Mouse (Mus musculus) left cerebral cortex, adult 18-20 months (tissue): ENCODE measurements at regions not wholly inside any gene's neighbourhood (a gene's known extent, or its start where the extent isn't known, plus 50 kb on each side); places are given as distances from the start of the nearest gene placed in this dataset.

Experiments
- DNase-seq, 2 experiments: peaks; one replicate each; pipeline ENCODE4 v3.0.0; 2021 to 2022; ENCODE audit warnings: low spot score in 2 of 2, mixed read lengths in 1 of 2

DNA sequence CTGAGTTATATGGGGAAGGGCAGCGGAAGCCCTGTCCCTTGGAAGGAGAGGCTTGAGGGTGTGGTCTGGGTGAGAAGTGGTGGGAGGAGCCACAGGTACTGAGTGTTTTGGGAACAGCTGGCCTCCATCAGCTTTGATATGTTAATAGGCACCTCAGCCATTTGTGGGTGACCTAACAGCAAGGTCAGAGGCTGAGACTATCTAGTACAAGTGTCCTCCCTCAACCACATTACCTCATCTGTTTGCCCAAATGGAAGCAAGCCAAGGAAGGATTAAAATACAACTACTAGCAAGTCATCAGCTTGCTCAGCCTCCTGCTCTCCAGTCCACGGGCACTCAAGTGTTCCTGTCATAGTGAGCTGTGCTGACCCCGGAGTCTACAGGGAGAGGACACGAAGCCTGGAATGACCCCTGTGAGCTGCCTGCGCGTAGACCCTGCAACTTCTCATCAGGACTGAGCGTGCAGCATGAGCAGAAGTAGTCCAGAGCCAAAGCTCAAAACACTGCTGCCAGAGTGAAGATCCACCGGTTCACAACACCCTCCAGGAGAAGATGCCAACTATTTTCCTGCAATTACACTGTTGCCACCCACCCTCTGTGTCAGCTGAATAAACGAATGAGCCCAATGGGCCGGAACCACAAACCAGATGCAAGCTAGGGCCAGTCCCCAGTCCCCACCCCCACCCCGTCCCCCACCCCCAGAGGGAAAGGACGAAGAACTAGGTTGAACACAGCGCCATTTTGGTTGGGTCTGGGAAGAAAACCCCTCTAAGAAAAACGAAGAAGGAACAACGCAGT, 239.6 kb downstream of the Qk start:
- DNase-seq = no peak

DNA sequence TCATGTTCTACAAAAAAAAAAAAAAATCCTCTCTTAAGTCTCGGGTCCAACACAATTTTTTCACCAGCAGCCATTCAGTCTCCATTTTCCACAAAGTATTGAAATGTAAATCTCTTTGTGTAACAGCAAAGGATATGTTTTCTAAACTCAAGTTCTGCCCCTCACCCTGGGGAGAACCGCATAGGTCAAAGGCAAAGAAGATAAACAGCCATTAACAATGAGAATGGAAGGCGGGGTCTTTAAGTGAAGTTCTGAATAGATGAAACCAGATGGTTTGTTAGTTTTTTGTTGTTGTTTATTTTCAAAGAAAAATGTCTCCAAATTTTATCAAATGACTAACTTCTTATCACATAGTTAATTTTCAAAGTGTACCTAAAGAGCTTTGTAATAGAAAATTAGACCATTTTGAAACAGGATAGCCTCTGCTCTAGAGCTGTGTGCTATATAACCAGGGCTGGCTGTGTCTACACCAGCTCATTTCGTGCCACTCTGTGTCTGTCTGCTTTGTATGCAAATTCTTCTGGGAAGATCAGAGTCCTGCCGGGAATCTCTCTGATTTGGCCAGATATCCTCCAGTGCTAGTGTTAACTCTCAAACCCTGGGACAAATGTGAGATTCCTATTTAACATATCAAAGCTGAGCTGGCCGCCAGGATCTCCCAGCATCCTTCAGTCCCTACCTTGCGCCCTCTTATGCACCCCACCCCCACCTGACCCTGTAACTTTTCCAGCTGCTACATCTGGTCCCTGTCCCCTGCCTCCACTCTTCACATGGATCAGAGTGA, 240.9 kb downstream of the Qk start:
- no peak for DNase-seq

DNA sequence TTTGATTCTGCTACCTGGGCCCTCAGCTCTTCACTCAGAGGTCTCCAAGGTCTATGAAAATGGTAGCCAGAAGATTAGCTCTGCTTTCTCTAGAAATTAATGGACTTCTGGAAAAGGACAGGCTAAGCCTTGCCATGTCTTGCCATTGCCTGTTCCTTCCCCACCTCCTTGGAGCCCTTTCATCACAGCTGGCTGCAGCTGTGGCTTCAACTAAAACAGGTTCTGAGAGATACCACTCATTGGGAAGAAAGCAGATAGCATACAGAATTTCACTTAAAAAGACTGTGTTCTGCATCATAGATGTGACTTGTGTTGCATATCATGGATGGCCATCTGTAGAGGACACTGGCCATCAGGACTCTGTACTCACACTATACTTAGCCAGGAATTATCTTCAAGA, 246.4 kb downstream of the Qk start:
- DNase-seq = no peak

DNA sequence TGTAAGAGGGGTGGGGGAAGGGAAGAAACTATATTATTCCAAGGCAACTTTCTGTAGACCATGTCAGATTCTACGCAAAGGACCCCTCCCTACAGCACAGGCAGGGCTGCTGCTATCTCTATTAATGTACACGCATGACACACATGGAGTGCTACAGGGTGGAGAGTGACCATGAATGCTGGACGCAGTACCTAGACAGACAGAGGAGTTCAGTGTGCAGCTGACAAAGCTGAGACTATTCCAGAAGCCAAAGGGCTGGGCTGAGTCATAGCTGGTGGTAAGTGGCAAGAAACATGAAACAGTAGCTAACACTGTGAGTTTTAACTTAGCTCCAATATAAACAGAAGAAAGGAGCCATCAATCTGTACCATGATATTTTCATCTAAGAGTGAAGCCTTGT, 250.4 kb downstream of the Qk start:
- no peak for DNase-seq

DNA sequence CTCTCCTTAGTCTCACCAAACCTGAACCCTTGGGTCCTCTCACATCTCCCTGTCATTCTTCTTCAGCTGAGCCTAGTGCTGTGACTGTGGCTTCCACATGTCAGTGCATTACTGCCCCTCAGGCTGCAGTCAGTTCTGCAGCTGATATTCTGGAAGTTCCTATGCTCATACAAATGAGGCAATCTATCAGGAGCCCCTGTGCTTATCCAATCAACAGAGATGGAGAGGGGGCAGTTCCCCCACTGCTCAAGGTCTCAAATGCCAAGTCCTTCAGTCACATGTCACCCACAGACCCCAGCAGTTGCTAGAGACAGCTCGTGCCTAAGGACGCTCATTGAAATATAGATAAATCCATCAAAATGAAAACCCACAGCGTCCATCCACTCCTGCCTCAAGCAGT, 254.5 kb downstream of the Qk start:
- no peak for DNase-seq

DNA sequence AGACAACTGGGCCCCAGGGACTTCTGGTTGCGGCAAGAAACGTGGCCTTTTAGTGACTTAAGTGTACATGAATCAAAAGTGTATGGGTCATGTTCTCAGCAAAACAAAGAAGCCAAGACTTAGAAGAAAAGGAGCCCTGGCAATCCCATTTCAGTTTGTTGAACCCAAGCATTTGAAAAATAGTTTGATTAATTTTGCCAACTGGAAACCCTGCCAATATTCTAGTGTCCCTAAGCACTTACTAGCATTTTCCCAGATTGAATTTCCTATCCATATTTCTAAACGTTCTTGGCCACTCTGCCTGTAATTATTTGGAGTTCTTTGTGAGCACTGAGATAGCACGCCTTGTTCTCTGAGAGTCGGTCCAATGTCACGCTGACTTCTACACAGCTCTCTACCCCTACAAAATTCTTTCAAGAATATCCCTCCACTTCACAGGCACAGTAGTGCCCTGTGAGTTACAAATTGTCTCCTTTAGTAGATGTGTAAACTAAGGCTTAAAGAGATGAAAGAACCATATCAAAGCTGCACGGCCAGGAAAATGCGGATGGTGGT, 257.0 kb downstream of the Qk start:
- DNase-seq = no peak

DNA sequence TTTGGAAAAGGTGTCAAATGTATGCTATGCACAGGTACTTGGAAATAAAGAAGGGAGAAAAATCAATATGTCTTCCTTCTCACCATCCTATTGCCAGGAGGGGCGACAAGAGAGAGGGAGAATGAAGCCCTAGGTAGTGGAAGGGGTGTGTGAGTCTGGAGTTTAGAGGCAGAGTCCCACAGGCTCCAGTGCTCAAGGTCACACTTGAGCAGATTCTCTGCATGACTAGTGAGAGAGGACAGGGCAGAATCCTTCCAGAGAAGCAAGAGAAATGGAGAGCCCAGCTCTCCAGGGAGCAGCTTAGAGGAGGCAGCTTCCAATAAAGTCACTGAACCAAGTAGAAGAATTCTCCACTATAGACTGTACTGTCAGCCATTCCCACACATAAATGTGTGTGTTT, 261.9 kb downstream of the Qk start:
- DNase-seq = no peak

DNA sequence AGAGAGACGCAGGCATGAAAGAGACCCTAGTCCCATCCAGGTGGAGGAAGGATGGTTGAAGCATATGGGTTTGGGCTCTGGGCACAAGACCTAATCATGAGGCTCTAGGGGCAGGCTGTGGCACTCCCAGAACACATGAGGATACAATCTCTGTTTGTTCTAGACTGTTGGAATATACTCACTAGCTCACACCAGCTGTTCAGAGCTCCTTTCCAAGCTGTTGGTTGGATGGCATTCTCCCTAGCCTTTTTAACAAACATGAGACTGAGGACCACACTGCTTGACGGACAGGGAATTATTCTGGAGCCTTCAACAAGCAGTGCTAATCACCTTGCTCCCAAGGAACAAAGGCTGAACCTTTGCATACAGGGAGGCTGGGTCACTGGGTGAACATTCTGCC, 263.6 kb downstream of the Qk start:
- no peak for DNase-seq

DNA sequence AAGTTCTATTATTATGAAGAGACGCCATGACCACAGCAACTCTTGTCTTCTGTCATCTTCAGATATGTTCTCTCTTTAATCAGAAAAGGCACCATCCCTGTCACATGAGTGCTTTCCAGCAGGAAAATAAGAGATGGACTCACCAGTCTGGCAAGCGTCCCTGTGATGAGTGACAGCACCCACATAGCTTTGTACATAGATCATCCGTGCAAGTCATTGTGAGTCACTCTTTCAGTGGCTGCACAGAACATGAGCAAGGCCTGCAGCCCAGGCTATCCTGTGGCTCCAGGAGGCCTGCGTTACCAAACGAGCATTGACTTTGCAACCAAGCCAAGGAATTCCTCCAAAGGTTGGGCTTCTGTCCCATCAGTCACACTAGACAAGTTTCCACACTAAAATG, 265.3 kb downstream of the Qk start:
- DNase-seq = peak in 1 of 2 experiments; percentile 12

DNA sequence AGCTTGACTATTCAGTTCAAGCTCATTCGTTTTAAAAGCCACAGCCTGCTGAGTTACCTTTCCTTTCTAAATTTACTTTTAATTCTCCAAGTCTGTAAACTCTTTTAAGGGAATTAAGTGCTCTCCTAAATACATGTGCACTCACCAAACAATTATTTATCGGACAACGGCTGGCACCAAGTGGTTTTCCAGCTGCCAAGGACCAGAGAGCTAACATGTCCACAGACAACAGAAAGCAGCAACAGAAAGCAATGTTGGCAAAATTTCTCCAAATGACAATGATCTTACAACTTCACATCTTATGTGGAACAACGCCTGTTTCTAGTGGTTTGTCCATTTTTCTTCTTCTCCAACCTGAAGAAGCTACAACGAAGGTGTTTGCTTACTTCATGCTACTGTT, 275.3 kb downstream of the Qk start:
- DNase-seq = no peak

DNA sequence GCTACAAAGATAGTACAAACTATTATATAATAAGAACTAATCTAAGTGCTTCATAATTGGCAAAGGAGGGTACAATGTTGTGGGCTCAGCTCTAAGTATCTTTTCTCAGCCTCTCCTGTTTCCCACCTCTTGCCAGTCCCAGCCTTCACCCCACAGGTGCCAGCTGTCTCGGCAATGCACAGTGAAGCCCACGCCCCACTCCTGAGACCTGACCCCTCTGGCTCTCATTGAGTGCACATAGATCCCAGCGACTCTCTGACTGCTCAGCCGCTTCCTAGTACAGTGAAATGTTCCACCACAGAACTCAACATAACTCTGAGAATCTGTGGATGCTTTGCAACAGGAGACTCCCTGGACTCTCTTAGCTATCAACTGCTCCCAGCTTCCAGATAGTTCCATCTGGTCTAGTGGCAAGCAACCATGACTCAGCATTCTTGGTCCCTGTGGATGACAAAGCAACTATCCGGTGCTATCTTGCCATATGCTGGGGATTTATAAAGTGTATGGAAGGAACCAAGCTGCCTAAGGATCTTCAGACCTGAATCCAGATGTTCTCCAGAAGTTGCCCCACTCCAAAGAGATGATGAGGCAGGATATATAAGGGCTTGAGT, 277.5 kb downstream of the Qk start:
- DNase-seq = no peak

DNA sequence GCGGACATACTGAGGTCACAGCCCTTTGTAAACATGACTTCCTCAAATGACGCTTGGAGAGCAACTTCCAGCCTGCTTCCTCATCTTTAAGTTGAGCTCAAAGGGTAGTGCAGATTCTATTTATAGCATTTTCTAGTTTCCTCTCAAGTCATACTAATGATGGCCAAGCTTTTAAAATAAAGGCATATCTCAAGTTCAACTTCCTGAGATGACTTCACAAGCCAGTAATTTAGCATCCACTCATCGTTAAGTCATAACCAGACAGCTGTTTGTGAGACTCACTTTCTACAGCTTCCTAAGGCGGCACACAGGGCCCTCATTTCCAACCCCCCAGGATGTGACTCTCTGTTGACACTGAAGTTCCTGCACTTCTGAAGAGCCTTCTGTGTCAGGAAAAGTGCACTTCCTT, 278.7 kb downstream of the Qk start:
- no peak for DNase-seq

DNA sequence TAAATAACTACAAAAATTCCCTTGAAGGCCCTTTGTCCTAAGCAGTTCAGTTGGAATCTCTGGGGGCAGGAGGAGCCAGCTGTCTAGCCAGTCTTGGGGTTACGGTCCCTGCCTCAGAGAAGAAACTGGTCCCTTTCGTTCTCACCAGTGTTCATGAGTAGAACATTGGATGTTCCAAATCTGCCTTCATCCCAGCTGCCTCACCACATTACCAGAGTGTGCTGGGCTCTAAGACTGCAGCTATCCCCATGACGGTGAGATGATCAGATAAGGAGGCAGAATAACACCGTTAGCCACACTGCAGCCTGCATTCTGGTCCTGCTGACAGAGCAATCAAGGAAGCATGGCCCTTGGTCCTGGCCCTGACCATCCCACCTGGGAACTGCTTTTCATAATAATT, 279.3 kb downstream of the Qk start:
- no peak for DNase-seq

DNA sequence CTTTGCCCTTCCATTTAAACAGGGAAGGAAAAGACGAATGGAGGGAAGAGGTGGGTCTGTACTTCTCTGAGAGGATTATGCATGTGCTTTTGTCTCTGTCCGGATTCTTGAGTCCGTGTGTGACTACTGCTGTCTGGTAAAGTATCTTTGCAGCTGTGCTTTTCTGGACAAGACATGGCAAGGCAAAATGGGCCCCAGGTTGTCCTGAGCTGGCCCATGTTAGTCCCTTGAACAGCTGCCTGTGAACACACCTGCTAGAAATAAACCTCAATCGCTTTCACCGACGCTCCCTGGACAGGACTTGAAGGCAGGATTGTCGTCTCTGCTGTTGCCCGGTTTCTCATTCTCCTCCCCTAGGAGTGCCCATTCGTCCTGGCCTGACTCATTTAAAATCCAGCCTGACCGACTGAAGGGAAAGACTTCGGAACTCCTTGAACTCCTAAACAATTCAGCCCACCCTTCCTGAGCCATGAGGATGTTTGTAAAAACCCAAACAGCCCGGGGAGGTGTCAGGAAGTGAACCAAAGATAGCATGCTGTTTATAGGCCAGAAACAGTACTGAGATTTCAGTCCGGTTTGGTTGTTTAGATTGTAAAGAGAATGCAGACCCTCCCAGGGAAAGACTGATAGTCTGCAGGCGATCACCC, 281.7 kb downstream of the Qk start:
- no peak for DNase-seq

DNA sequence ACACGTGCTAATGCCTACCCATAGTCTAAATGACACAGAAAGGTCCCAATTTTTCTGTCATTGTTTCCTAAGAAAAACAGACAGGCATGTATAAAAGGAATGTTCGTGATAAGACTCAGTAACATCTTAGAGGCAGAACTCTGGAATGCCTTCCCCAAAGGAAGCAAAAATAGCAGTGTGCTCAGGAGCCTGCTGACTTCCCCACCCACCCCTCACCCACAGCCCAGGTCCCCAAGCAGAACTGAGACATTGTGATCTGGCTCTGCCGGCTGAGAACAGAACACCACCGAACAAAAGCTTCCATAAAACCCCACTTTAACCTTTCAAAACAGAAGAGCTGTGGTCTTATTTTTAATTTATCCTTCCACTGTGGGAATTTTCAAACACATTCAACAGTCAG, 286.1 kb downstream of the Qk start:
- no peak for DNase-seq

DNA sequence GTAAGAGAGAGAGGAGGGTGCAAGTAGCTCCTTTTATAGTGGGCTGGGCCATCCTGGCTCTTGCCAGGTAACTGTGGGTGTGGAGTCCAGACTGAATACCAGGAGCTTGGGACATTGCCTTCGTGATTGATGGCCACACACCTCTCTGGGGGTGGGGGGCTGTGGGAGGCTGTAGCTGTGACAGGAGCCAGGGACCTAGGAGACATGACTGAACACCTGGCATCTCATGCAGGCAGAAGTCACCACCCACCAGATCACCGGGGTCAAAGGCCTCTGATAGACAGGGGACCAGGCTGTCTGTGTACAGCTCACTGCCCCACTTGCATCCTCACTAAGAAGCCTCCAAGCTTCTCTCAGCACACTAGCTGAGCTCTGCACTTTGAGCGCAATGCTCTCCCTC, 288.6 kb downstream of the Qk start:
- no peak for DNase-seq

DNA sequence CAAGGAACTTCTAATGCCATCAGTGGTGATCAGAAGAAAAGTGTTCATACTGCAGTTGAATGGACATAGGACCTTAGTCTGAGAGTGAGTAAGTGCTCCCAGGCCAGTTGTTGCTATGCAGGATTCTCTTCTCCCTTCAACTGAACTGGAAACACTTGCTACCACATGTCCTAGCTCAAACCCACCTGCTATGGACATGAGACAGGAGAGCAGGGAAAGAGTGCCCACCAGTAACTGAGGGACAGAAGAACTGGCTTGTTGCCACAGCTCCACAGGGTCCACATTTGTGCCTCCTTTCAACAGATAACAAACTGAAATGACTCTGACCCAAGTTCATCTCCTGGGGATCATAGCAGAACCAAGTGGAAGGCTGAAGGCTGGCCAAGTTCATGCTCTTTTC, 292.9 kb downstream of the Qk start:
- DNase-seq = no peak

DNA sequence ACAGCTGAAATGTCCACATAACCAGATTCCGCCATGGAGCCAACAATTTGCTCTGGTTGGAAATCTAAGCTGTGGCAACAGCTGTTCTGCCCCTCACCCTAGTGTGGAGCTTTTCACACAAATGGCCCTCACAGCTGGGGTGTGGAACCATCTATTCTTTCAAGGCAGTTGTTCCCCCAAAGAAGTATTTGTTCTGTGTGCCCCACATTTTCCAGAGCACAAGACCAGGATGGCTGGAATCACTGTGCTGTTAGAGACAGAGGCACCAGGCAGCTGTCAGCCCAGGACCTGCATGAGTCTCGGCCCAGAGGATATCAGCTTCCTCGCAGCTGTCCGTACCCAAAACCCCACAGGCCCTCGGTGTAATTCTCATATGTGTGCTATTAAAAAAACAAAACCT, 294.4 kb downstream of the Qk start:
- no peak for DNase-seq

DNA sequence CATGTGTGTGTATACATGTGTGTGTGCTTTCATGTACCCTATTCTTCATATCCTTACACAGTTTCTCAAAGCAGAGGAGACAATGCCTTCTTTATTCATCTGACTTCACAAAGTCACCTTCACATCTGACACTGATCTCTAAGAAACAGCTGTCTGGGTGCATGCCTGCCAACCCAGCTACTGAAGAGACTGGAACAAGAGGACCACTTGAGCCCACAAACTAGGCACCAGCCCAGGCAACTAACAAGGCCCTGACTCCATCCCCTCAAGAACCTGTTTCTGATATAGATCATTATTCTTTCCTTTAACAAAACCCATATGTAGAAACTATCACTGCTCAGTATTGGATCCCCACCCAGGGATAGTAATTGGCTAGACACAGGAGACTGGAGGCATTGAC, 295.3 kb downstream of the Qk start:
- DNase-seq = no peak

DNA sequence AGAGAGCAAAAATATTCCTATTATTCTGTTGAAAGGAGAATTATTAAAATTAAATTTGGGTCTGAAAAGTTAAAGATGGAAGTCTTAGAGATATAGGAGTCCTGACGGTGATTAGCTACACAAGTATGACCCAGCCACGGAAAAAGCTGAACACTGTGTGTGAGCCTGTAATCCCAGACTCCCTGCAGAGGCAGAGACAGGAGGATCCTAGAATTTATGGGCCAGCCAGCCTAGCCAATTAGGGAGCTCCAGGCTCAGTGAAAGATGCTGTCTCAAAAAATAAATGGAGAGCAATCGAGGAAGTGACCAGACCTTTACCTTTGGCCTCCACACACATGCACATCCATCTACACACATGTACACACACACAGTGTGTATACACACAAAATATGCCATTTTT, 307.5 kb downstream of the Qk start:
- DNase-seq = no peak

DNA sequence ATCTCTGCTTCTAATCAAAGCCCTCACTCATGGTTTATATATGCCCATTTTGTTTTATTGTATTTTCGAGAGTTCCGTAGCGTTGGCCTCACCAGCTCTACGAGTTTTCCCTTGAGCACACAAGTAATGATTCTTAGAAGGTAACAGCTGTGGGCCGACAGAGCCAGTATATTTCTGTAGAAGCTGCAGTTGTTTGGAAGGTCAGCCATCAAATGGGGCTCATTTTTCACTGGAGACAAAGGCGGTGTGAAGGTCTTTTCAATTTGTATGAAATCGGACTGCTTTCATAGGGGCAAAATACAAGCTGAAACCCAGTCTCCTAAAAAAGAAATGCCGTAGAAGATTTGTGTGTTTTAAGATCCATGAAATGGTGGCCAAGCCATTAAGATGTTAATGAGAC, 307.9 kb downstream of the Qk start:
- DNase-seq = no peak
